Mouse (Mus musculus) heart, postnatal 0 days (tissue): ENCODE data around the gene Plxdc2.

Source experiments
- CTCF ChIP-seq: IDR thresholded peaks from 2 replicates; pipeline ENCODE4 v1.5.1; 2016; ENCODE audit warnings: antibody characterized with exemption, control low read depth, low read depth
- EP300 ChIP-seq: IDR thresholded peaks from 2 replicates; pipeline ENCODE4 v1.6.1; 2016; ENCODE audit warnings: antibody characterized with exemption, low read depth

DNA sequence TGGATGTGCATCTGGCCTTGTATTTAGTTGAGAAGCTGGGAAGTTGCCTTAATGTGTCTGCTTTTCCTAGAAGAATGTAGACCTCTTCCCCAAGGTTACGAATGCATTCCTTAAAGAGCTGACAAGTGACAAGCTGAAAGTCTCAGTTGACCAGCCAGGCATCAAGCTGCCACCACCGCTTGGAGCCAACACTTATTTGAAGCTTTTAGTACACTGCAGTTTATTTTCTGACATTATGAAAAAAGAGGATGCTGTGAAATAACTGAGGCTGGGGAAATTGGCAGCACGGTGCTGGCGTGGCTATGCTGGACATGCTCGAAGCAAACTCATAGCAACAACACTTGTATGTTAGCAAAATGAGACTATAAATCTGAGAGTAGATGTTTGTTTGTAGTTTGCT, 374.9 kb downstream of the Plxdc2 start:
- TF ChIP-seq CTCF (no peak), EP300 (no peak)
